Mouse (Mus musculus): ENCODE measurements around the gene Ccl5.

Gene Ccl5

GRCm38 (mm10) chr11:83540931-83541330 is 10.6 kb upstream of the Ccl5 start:
- DNase-seq (ENCODE audit: extremely low read depth, low read depth, low spot score): no peak

- no peak for DNase-seq (ENCODE audit: extremely low read depth, low read depth, low spot score)
Observed at GRCm38 (mm10) chr11:83538705-83539314, 8.5 kb upstream of the Ccl5 start.

GRCm38 (mm10) chr11:83536831-83537230 is 6.5 kb upstream of the Ccl5 start:
- DNase-seq (ENCODE audit: extremely low read depth, low read depth, low spot score): no peak

GRCm38 (mm10) chr11:83534609-83535423 is 4.5 kb upstream of the Ccl5 start:
- no peak for DNase-seq (ENCODE audit: extremely low read depth, low read depth, low spot score)

GRCm38 (mm10) chr11:83534143-83534542 is 3.8 kb upstream of the Ccl5 start:
- DNase-seq (ENCODE audit: extremely low read depth, low read depth, low spot score): no peak

- DNase-seq (ENCODE audit: extremely low read depth, low read depth, low spot score): no peak
Observed at GRCm38 (mm10) chr11:83533192-83533591, 2.9 kb upstream of the Ccl5 start.

- DNase-seq (ENCODE audit: extremely low read depth, low read depth, low spot score): no peak
Observed at GRCm38 (mm10) chr11:83529024-83529423, 1.3 kb downstream of the Ccl5 start.

GRCm38 (mm10) chr11:83522075-83522474 is 8.2 kb downstream of the Ccl5 start, which contains the start of gene Heatr9:
TSS of gene Heatr9 (minus strand) at chr11:83522175.
- no peak for DNase-seq (ENCODE audit: extremely low read depth, low read depth, low spot score)

- no peak for DNase-seq (ENCODE audit: extremely low read depth, low read depth, low spot score)
Observed at GRCm38 (mm10) chr11:83518371-83518770, 11.9 kb downstream of the Ccl5 start.

GRCm38 (mm10) chr11:83517153-83517552 is 13.2 kb downstream of the Ccl5 start:
- DNase-seq (ENCODE audit: extremely low read depth, low read depth, low spot score): no peak

GRCm38 (mm10) chr11:83509521-83509920 is 20.8 kb downstream of the Ccl5 start:
- peak; percentile 28 for DNase-seq (ENCODE audit: extremely low read depth, low read depth, low spot score)

- DNase-seq (ENCODE audit: extremely low read depth, low read depth, low spot score): no peak
Observed at GRCm38 (mm10) chr11:83504308-83504707, 26.0 kb downstream of the Ccl5 start.

- no peak for DNase-seq (ENCODE audit: extremely low read depth, low read depth, low spot score)
Observed at GRCm38 (mm10) chr11:83495571-83495970, 34.7 kb downstream of the Ccl5 start.

GRCm38 (mm10) chr11:83491488-83491887 is 38.8 kb downstream of the Ccl5 start:
- DNase-seq (ENCODE audit: extremely low read depth, low read depth, low spot score): no peak

All from fat pad, adult 2 months (tissue).